Mouse (Mus musculus) megakaryocyte, adult 5-6 weeks (primary cell): ENCODE data around the gene Fam163a. TPM values are rescaled to one million over a fixed set of nuclear protein-coding genes. Genes with fewer than 3 reads are reported as not detected.
"Not testable (repeated sequence)": the region's sequence is repeated elsewhere in the genome, so short reads cannot be mapped to it uniquely, and the experiment has no call there.

Source experiments
- ATAC-seq: 2 replicates; pipeline ENCODE4 v1.8.0; 2016; ENCODE audit warnings: mild to moderate bottlenecking, inconsistent platforms; ENCODE audit not compliant: poor library complexity, severe bottlenecking
- total RNA-seq, 2 experiments: library from RNA; stranded (forward) in 1 of 2; stranded (reverse) in 1 of 2; fragments of 153-499, 151-499 nt in 1 of 2; fragments of 221-1000, 200-1000 nt in 1 of 2; gene quantifications; 2 replicates each; pipeline versions ENCODE4 v1.2.3 to v1.2.4; 2015 to 2017

Fam163a gene
- total RNA-seq, 2 experiments from 2014 or later, result not detected

DNA sequence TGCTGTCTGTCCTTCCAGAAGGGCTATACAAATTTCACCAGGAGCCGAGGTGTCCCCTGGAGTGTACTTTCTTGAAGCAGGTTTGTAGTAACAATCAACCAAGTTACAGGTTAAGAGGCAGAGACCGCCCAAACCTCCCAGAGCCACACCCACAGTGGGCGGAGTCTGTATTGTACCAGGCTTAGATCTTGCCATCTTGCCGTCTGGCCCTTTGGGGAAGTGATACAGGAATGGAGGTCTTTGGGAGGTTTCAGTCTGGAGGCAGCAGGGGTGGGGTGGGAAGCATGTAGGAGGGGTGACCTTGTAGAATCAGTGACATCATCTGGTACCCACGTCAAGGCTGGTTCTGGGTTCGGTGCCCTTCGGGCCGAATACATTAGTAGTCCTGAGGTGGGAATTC is 115.3 kb downstream of the Fam163a start:
- ATAC-seq, result peak; percentile 76

DNA sequence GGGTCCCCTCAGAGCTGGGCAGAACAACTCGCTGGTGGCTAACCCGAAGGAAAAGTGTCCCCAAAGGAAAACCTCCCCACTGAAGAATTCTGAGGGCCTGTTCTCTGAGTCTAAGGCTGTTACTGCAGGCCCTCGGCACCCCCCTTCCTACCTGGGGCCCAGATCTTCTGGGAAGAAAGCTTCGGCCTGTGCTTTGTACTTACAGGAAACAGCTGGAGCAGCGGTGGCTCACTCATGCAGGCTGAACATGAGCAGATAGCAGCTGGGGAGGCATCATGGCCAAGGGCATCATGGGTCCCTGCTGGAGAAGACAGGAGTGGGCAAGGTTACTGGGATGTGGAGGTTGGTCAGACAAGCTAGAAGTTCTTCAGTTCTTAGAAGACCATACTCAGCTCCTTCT is 117.2 kb downstream of the Fam163a start:
- no peak for ATAC-seq

DNA sequence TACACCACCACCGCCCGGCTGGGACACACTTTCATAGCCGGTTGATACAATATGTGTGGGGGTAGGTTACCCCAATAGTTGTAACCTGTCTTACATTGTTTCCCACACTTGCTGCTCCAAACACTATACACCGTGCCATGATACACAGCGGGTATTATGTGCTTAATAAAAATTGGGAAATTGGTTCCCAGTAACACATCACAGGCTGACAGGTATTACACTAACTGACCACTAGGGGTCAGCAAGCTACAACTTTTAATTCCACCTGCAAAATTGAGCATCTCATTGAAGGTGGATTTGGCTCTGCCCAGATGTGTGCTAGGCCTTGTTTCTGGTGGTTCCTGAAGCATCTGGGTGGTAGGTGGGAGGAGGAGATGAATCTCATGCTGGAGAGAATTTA is 119.1 kb downstream of the Fam163a start:
- peak; percentile 62 for ATAC-seq

DNA sequence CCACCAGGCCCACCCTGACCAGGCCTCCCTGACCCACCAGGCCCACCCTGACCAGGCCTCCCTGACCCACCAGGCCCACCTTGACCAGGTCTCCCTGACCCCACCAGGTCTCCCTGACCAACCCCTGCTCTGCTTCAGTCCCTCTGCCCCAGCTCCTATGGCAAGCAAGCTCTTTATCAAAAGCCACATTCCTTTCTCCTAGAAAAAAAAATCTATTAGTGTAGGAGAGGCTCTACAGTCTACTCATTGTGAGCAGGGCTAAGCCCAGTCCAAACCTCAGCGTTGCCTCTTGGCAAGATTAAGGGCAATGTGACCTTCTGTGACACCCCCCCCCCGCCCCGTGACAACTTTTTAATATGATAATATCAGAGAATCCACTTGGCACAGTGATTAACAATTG is 120.2 kb downstream of the Fam163a start:
- ATAC-seq, result no peak

DNA sequence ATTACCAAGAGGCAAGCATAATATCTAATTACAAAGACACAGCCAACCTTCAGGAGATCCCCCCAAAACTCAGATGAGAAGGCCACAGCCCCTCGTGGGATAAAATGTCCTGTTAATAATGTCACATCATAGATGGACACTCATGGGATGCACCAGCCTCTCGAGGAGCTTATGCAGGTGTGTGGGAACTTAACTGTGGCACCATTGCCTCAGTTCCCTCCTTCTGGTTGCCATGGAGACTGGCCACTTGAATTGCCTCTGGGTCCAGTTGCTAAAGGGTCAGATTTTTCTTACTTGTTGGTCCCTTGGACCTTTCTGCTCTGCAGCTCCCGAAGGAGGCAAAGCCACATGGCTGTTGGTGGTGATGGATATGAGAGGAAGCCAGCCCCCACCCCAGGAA is 127.2 kb downstream of the Fam163a start:
- ATAC-seq, result no peak

DNA sequence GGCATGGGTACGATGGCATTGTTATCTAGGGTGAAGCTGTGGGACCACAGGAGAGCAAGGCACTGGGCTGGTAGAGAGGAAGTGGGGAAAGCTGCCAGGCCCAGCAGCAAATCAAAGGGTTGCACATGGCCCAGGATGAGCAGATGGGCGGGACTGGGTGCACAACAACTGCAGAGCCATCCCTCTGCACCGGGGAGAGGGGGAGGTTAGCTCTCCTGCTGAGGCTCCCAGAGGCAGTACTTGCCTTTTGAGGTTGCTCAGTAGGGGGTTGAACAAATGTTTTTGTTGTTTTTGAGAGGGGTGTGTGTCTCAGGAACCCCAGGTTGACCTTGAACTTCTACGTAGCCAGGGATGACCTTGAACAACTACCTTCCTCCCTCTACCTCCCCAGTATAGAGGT is 128.4 kb downstream of the Fam163a start:
- peak; percentile 51 for ATAC-seq

DNA sequence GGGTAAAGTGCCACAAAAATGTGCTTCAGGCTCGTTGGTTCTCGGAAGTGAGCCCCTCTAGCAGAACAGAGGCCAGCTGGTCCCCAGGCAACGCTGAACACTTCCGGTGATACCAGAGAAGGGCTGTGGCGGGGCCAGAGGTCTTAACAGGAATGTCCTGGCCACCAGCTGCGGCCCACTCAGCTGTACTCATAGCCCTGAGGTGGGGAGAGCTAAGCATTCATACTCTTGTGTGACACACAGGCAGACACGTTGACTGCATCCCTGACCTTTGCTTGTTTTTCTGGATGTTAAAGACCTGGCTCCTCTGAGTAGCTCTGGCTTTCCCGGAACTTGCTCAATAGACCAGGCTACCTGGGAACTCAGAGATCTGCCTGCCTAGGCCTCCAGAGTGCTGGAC is 130.3 kb downstream of the Fam163a start:
- no peak for ATAC-seq

DNA sequence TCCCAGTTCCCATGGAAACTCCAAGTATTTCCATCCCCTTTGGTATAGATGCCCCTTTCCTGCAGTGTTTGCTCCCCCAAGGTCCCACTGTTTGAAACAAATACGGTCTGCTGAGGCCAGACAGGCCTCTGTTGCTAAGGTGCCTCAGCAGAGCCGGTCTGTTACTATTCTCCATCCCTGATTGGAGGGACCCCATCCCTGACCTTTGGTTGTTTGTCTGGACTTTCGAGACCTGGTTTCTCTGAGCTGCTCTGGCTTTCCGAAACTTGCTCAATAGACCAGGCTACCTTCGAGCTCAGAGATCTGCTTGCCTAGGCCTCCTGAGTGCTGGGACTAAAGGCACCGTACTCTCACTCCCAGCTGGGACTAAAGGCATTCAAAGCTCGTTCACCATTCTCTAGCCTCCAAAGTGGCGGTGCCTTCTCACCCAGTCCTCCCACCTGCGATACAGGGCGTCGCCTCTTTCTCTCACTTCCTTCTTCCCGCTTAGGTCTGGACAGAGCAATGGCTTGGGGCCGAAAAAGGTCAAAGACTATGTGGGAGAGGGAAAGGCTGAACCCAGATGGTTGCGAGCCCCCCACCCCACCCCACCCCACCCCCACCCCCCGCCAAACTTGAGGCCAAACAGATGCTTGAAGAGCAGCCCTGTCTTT is 131.5 kb downstream of the Fam163a start:
- ATAC-seq, result peak; percentile 71

DNA sequence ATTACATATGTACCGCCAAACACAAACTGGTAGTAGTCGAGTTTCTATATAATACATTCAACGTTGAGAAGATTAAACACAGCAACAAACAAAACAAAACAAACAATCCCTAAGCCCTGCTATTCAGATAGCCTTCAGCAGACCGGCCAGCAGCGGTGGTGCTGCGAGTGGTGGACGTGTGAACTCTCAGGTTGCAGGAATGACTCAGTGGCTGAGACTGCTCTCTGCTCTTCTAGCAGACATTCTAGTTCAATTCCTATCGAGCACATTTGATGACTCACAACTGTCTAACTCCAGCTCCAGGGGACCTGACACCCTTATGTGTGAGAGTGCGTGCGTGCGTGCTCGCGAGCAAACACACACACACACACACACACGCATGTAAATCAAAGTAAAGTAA is 134.7 kb downstream of the Fam163a start:
- ATAC-seq, result no peak

DNA sequence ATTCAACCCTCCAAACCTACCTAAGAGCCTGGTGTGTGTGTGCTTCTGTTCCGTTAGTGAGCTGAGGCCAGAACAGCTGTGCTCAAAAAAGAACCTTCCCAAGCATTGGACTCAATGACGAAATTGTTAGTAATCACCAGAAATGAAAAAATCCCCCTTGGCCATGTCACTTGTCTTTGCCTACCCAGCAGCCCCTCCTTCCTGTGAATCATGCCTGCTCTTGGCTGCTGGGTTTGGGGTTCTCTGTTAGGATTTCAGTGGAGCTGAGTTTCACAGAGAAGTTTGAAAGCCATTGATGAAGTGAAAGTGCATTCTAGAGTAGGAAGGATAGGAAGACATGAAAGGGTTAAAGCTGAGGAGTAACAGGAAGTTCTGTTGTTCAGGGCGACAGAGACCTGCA is 138.7 kb downstream of the Fam163a start:
- peak; percentile 87 for ATAC-seq

DNA sequence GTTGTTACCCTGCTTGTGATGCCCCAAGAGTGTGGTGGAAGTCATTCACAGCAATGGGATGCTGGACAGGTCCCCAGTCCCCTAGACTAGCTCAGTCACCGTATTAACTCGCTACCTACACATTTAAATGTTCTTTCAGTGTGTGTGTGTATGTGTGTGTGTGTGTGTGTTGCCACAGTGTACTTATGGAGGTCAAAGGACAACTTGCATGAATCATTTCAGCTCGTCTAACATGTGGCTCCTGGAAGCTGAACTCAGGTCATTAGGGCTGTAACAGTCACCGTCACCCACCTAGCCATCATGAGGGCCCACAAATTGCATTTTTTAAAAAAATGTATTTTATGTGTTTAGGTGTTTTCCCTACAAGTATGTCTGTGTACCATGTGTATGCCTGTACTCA is 142.6 kb downstream of the Fam163a start:
- ATAC-seq, result no peak

DNA sequence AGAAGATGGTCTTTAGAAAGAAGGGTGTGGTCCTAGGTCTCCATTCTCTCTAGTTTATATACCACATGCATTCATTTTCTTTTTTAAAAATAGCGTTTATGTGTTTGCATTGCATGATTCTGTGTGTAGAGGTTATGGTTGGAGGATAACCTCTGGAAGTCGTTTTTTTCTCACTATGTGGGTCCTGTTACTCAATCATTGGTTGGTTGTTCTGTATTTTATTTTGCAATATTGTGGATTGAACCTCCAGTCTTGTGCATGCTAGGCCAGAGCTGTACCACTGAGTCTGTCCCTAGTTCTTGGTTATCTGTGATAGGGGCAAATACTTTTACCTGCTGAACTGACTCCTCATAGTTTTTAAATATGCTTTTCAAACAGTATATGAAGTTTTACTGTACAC is 146.6 kb downstream of the Fam163a start:
- ATAC-seq, result peak; percentile 73

DNA sequence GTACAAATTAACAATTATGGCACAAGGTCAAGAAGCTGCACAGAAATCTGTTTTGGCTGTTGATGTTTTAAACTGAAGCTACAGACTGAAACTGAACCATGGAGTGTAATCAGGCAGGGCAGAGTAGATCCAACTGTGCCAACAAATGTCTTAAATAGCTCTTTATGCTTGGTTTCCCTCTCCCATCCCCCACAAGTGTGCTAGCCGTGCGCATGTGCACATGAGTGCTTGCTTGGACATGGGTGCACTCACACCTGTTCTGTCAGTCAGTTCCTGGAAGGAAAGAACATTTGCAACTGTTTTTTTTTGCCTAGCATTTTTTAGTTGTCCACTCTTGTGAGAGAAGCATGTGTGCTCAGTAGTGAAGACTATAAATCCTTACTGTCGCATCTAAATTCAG is 158.1 kb downstream of the Fam163a start:
- ATAC-seq, result no peak

DNA sequence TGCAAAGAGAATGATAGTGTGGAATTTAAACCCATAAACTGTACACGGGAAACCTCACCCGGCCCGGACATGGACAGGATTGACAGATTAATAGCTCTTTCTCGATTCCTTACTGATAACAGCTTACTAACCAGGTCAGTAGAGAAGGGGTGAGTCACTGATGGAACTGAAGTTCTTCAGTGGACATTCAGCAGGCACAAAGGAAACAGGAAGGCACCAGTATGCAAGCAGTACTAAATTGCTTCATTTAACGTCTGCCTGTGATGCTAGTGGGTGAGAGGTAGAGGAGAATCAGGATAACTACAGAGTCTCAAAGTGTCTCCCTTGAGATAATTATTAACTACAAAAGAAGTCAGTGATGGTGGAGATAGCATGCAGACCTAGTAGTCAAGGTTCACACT is 160.6 kb downstream of the Fam163a start:
- ATAC-seq, result no peak

DNA sequence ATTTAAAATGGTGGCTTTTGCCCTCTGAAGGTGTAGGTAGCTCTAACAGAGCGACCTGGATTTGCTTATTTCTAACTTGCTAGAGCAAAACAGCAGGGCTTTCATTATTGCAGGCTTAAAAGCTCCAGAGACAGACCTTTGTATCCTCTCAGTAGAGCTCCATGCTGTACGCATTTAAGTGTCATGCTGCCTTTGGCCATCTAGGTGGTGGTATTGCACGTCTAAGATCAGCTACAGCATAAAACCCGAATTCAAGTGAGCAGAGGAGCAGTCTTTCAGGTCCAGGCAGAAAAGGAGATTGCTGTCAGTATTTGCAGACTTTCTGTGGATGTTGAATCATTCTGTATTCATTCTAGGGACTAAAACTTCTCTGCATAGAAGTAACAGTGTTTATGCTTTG is 161.8 kb downstream of the Fam163a start:
- peak; percentile 64 for ATAC-seq

DNA sequence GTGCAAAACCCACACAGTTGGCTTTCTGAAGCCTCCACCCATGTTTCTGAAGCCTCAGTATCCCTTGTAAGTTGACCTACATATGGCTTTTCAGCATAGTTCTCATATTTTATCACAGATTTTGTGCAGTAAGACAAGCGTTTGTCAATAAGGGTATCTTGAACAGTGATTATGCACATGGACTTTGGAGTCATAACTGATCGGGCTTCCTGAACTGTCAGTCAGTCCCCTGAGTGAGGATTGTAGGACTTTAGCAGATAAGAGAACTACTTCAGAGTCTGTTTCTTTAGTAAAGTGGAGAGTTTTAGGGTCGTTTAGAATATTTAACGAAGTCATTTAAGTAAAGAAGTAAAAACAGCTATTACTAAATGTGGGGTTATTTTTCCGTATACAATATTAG is 162.3 kb downstream of the Fam163a start:
- no peak for ATAC-seq

DNA sequence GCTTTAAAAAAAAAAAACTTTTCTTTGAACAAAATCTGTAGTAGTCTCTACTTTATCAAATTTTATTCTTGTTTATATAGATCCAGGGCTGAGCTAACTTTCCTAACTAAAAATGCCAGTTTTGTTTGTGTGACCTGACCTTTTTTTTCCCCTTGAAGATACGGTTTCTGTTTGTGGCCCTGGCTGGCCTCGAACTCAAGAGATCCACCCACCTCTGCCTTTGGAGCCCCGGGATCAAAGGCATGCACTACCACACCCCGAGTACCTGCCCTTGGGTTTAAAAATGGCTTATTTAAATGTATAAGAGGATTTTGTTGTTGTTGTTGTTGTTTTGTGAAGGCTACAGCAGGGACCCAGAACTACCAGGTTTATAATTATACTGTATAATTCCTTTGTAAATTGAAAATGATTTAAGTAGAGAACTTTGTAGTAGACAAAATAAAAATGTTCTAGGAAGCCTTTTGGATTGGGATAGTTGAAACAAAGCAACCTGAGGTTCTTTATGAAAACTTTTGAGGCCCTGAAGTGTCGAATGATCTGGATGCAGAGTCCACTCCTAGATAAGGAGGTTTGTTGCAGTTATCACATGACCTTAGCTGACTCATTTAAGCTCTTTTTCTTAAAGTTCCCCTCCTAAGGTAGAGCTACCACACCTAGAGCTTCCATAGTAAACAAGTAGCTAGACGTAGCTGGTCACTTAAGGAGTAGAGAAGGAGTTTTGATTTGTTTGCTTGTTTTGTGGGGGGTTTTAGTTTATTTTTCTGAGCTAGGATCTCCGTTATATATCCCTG is 163.2 kb downstream of the Fam163a start:
- ATAC-seq, result no peak

DNA sequence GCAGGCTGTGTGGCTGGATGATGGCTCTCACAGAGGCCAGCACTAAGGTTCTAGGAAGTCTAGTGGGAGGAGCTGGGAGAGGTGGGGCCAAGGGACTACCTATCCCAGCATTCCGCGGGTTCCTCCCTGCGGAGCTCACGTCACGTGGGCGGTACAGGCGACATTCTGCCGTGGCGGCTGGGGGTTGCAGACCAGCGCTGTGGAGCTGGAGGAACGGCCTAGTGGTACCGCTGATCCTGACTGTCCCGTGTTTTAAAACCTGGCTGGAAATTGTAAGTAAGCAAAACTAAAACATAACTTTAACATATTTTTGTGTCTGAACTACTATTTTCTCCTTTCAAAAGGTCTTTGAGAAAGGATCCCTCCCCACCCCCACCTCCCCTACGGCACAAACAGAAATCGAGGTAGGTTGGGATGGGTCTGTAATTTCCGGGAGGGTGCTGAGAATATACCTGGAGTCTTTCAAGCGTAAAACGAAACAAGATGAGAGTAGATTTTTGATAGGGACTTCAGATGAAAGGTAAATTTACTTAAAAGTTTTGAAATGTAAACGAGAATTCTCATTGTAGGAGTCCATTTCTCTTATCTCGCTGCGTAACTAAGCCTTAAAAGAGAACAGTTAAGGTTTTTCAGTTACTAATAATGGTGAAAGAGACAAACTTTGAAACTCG is 164.0 kb downstream of the Fam163a start:
- ATAC-seq, result peak; percentile 57

DNA sequence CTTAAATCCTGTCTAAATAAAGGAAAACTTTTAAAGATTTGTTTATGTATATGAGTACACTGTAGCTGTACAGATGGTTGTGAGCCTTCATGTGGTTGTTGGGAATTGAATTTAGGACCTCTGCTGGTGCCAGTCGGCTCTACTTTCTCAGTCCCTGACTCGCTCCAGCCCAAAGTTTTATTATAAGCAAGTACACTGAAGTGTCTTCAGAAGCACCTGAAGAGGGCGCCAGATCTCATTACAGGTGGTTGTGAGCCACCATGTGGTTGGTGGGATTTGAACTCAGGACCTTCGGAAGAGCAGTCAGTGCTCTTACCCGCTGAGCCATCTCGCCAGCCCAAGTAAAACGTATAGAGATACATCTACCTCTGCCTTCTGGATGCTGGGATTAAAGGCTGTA is 164.8 kb downstream of the Fam163a start:
- ATAC-seq, result not testable (repeated sequence)

DNA sequence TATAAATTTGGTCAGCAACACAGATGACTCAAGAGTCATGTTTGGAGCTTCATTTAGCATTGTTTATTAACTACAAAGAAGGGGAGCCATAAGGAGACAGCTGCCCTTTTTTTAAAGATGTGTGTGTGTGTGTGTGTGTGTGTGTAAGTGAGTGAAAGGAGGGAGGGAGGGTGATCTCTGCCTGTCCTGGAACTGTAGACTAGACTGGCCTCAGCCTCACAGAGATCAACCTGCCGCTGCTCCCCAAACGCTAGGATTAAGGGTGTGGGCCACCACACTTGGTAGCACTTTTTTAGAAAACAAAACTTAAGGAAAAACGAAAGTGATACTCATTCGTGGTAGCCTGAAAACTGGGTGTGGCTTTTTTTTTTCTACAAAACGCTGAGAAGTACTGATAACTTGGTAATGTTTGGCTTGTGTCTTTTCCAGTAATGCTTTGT is 167.7 kb downstream of the Fam163a start:
- peak; percentile 6 for ATAC-seq

DNA sequence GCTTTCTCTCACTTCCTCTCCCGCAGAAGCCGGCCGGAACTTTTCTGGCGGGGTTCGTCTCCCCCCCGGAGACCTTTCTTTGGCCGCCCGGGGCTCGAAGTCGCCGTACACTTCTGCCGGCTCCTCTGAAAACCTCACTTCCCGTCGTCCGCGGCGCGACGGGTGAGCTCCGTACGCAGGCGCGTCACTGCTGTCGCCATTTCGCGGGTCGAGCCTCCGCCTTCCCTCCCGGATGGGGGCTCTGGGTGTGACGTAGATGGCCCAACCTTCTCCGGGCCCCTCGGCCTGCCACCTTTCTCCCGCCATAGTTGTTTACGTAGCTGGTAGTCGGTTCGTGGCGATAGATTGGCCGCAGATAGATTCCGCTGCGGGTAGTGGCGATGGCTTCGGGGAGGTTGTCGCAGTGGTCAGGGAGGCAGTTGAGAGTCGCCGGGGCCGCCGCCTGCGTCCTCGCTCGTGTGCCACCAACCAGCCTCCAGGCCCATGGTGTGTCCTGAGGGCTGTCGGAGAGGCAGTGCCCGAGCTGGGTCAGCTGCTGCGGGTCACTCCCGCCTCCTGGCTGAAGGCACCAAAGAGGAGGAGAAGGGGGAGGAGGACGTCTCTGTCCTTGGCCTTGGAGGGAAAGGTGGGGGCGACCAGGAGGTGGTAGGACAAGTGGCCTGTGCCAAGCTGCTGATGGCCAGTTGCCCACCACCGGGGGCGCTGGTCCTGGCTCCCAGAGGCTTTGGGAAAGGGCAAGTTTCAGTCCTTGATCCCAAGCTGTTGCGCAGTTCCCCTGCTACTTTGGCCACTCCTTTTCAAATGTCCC is 168.7 kb downstream of the Fam163a start, which contains the start of gene Tor1aip1:
Tor1aip1 (minus strand) TSS at position 551 of the 808 bp plus-strand sequence.
- peak; percentile 70 for ATAC-seq
